Mouse (Mus musculus) heart, adult 2 months (tissue): ENCODE measurements around the gene Myo1d.

ENCODE experiments used
- CTCF ChIP-seq: fragments of 200-600 bp; IDR thresholded peaks from 2 replicates; pipeline ENCODE4 v1.8.1; 2022; ENCODE audit warnings: antibody characterized with exemption, mild to moderate bottlenecking, moderate library complexity
- POLR2A ChIP-seq: fragments of 200-500 bp; IDR thresholded peaks from 2 replicates; pipeline ENCODE4 v1.6.1; 2011; ENCODE audit warnings: mild to moderate bottlenecking, low read depth, low read length, control low read depth; ENCODE audit not compliant: insufficient read depth

DNA sequence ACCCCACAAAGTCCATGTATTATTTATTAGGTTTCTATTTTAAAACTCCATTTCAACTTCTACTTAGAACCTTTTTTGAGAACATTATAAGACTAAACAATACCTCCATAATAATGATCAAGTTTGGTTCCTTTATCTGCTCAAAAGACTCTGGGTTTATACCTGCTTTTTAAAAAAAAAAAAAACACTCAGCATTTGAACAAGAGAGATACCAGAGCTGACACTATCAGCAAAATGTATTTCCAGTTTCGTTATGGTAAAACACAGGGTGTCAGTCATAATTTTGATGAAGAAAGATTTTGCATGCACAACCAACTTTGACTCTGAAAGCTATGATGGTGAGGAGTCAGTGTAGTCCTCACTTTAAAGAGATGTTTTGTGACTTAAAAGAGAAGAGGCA lies 28.7 kb downstream of the Myo1d start:
- no peak for TF ChIP-seq CTCF
- no peak for TF ChIP-seq POLR2A
